Mouse (Mus musculus): ENCODE data around the gene Nacc2. TPM values are rescaled to one million over a fixed set of nuclear protein-coding genes. Genes with fewer than 3 reads are reported as not detected.

The Nacc2 gene
- total RNA-seq, 2 experiments from 2014 or later = 12.3 to 18.4 TPM

DNA sequence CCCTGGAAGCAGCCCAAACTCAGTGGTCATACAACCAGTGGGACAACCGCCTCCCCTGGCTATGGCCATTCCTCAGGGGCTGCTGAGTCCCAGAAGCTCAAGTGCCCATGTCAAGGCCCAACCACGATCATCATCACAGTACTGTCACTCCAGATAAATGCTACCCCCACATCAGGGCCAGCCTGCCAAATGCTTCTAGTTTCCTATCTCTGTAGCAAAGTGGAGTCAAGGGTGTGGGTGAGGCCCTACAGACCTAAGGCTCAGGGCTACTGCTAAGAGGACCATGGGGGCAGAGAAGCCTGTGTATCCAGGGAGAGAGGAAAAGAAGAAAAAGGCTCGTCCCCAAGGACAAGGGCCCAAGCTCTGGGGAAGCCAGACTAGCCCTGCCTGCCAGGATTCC lies 6.5 kb downstream of the Nacc2 start:
- intact Hi-C loops (cut with DNase I; ENCODE audit: low total_unique reads) = no loop called here
- no peak for DNase-seq

DNA sequence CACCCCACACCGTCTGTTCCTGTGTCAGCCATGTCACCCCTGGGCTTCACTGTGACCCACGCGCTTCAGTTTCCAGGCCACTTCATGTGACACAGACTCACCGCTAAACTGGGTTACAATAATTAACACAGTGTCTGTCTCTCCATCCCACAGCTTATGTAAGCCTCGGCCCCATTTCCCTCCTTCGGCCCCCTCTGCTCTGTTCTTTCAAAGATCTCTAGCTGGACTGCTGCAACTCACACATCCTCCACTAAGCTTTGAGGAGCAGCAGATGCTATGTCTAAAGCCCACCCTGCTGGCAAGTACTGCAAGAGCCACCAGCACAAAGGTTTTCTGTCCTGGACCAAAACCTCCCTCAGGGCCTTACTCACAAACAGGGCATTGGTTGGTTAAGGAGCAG lies 7.8 kb downstream of the Nacc2 start:
- DNase-seq = no peak
- intact Hi-C loops (cut with DNase I; ENCODE audit: low total_unique reads) = no loop called here

DNA sequence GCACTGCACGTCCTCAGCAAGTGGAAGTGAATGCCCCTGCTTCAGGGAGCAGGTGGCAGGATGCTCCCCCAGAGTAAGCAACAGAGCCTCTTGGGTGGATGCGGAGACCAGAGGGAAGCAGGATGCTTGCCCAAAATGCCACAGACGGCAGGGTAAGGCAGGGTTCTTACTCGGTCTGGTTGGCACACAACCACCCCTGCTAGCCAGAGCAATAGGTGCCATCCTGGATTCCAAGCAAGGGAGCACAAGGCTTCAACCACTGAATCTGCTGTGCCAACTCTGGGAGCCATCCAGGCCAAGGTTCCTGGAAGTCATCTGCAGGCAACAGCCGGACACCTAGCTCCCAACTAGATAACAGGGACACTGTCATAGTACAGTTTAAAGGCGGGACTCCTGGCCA lies 14.8 kb downstream of the Nacc2 start:
- DNase-seq = no peak

DNA sequence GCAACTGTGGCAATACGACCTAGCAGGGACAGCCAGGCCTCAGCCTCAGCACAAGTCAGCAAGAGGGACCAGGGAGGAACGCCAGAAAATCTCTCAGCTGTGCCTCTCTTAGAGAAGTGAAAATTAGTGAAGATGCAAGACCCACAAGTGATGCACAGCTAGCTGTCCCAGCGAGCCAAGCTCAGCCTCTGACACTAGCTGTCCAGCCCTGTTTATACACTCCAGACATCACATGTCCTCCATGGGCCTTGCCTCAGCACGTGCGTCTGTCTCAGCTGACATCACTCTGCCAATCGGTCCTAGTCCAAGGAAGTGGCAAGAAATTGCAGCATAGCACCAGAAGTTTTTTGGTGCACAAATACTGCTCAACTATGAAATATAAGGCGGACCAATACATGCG lies 16.0 kb downstream of the Nacc2 start:
- intact Hi-C loops (cut with DNase I; ENCODE audit: low total_unique reads) = no loop called here
- DNase-seq = no peak

More for the DNA sequence above, 14.8 kb downstream of the Nacc2 start:
- intact Hi-C loops (cut with DNase I; ENCODE audit: low total_unique reads) = no loop called here

DNA sequence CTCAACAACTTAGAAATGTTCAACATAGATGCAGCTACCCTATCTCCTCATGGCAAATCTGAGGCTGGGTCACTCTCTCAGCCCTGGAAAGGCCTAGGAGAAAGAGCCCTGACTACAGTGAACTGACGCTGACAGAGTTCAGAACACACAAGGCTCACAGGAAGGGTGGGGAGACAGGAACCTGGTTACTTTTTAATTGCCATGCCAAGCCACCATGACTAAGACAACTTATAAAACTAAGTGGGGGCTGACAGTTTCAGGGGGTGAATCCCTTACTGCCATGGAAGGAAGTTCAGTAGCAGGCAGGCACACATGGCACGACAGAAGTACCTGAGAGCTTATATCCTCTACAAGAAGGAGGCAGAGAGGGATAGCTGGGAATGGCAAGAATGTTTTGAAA lies 16.8 kb downstream of the Nacc2 start:
- intact Hi-C loops (cut with DNase I; ENCODE audit: low total_unique reads) = no loop called here
- DNase-seq = no peak

DNA sequence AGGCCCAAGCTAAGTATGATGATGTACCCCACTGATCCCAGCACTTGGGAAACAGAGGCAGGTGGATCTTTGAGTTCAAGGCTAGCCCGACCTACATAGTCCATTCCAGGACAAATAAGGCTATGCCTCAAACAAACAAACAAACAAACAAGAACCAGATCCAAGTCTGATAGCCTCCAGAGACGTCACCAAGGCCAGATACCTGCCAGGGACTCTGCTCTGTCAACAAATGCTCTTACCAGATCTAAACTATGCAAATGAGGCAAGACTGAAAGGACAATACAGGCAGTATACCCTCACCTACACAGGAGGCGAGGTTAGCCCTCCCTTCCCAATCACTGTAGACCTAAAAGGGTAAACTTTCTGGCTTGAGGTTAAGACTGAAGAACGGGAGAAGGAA lies 22.7 kb downstream of the Nacc2 start:
- intact Hi-C loops (cut with DNase I; ENCODE audit: low total_unique reads) = no loop called here
- DNase-seq = no peak

DNA sequence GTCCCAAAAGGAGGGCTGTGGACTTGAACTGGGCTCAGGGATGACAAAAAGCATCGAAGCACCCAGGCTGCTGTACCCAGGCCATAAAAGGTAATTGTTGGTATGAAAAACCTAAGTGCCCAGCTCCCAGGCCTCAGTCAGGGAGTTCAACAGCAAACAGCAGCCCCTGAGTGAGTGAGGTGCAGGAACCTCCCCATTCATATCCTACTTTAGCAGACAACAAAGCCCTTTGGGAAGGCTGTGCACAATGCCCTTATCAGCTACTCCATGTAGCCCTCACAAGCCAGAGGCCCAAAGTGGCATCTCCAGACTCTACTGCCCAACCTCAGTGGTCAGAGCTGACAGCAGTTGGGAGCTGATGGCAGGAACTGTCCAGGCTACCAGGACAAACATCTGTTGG lies 23.2 kb downstream of the Nacc2 start:
- no peak for DNase-seq

DNA sequence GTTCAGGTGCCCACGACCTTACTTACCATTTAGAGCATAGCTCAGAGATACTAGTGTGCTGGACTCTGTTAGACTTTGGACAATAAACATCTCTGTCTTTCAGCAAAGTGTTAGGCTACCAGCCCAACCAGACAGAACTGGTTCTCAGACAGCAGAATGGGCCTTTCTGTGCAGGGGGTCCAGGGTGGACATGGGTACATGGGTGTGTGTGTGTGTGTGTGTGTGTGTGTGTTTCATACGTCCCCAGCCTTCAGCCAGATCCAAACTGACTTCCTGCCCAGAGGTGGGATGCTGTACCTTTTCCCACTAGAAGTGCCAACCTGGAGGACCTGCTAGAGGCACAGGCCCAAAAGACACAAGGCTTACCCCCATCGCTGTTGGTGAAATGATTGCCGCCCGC lies 23.8 kb downstream of the Nacc2 start:
- DNase-seq = no peak
- intact Hi-C loops (cut with DNase I; ENCODE audit: low total_unique reads) = no loop called here

More for the DNA sequence above, 23.2 kb downstream of the Nacc2 start:
- intact Hi-C loops (cut with DNase I; ENCODE audit: low total_unique reads) = no loop called here

DNA sequence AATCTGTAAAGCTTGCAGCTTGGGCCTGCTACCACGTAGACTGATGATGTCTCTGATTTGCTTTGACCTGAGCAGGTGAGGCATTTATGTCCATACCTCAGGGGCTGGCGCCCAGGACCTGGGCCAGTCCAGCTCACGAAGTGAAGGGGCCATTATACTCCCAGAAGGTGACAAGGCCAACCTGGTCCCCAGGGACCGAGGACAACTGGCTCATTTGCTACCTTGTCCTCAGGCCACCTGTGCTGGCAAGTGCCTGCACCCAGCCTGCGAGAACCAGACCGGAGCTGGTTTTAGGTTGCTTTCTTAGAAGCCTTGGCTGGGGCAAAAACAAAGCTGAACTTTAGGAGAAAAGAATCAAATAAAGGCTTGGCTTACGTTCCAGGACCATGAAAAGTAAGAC lies 29.1 kb downstream of the Nacc2 start:
- intact Hi-C loops (cut with DNase I; ENCODE audit: low total_unique reads) = no loop called here
- no peak for DNase-seq

DNA sequence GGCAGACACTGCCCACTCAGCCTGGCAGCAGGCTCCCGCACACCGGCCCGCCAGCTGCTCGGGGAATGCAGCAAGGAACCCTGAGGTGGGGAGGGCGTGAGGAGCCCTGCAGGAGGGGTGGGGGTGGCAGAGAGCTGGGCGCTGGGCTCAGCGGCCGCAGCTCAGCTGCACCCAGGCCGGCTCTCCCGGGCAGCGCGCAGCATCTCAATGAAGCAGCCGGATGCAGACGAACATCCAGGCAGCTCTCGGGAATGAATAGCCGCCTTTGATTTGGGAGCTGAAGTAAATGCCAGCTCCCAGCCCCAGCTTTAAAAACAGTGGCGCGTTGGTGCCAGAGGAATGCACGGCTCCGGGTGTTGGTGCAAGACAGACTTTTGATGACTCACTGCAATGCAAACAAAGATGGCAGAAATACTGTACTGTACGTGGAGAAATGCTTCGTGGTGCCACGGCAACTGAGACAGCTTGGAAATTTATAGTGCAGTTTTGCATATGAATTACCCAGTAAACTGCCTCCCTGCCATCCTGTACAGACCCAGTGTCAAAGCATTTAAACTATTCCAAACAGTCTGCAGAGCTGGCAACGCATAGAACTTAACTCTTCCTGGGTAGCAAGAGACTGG lies 31.1 kb downstream of the Nacc2 start:
- intact Hi-C loops (cut with DNase I; ENCODE audit: low total_unique reads) = no loop called here
- peak; percentile 33 for DNase-seq

DNA sequence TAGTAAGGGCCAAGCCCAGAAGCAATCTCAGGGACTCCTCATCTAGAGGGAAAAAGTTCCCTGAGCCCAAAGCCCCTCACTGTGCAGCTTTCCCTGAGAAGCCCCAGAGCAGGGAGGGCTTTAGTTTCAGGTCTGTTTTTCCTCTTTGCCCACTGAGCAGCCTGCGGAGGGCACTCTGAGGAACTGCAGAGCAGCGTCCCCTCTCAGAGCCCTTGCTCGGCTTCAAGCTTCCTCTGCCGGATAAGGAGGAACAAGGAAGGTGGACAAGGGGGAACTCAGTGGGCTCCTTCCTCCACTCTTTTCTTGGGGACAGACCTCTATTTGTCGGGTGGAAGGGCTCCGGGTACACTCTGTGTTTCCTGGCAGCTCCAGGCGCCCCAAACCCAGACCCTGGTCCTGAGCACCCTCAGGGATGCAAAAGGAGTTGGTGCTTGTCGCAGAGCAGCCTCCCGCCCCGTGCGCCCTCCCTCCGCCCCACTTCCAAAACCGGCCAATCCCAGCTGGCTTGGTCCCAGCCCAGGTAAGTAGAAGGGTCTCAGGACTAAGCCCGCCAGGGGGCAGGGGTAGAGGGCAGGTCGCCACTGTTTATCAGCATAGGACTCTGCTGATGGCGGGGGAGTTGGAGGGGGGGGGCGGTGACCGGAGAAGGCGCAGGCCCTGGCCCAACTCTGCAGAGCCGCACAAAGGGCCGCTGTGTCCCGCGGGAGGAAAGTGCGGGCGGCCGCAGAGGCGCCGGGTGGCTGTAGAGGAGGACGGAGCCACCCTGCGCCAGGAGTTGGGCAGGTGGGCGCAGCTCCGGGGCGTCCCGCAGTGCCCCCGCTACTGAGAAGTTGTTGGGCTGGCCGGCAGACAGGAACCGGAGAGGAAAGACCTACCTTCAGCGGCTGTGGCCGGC lies 31.9 kb downstream of the Nacc2 start:
- DNase-seq = no peak
- intact Hi-C loops (cut with DNase I; ENCODE audit: low total_unique reads) = no loop called here

DNA sequence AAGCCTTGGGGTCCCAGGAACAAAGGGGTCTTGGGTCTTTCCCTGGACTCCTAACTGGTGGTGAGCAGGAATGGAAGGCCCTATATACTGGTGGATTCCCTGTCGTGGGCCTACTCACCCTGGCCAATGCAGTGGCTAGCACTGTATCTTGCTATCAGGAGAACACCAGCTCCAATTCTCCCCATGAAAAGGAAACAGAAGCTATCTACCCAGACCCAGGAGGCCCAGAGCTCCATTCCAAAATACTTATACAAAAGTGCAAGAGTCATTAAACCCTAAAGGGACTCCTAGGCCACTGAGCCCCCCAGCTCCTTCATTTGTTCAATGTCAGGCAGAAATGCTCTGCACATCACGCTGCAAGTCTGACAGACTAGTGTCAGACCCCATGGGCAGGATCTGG lies 34.0 kb downstream of the Nacc2 start:
- DNase-seq = no peak
- intact Hi-C loops (cut with DNase I; ENCODE audit: low total_unique reads) = no loop called here

DNA sequence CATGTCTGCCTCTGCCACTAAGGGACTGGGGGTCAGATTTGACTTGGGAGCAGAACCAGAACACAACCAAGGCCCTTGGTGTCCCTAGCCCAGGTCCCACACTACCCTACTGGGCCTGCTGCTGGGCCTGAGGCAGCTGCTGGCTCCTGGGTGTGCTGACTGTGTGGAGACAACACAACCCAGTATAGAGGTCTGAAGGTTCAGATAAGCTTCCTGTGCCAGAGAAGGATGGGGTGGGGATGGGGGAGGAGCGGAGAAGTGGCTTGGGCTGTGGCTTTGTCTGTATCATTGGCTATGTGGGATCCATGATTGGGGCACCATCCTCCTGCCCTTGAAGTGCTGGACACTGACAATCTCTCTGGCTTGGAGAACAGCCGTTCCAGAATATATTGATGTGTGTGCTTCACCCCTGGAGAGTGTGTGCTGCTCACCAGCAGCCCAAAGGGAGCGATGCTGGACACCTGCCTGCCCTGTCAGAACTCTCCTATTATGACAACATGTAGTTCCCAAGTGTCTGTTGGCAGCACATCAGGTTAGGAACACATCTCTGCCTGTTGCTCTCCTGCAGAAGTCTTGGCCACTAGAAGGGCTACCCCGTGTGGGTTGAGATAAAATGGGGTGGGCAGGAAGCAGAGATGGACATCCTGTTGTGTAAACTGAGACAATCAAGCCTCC lies 36.0 kb downstream of the Nacc2 start:
- no peak for DNase-seq
- intact Hi-C loops (cut with DNase I; ENCODE audit: low total_unique reads) = no loop called here

DNA sequence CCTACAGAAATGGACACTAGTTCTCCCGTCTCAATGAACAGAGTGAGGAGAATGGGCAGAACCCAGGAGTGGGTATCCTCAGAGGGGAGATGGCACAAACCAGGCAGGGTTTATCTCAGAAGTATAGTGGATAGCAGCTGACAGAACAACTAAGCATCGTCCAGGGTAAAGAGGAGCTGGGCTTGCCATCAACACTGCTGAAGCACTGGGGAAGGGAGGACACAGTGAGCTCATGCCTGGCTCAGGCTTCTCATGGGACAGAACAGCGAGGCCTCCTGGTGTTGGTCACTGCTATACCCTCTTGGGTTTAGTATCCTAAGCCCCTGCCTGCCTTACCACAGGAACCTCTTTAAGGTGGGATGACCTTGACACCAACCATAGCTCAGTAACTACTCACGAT lies 36.5 kb downstream of the Nacc2 start:
- intact Hi-C loops (cut with DNase I; ENCODE audit: low total_unique reads) = no loop called here
- DNase-seq = no peak

DNA sequence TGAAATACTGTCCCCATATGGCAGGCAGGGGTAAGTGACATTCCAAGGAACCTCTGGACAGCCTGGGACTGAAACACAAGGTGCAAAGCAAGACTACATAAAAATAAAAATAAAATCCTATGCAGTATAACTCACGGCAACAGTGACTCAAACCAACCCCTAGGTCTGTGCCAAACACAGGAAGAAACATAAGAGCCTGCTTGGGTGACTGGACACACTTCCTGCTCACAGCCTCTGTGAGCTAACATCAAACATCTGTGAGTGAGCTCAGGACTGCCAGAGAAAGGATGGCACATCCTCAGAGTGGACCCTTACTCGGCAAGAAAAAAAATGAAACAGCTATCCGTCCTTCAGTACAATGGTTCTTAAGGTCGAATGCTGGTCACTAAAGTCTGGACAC lies 40.1 kb downstream of the Nacc2 start:
- no peak for DNase-seq
- intact Hi-C loops (cut with DNase I; ENCODE audit: low total_unique reads) = no loop called here

DNA sequence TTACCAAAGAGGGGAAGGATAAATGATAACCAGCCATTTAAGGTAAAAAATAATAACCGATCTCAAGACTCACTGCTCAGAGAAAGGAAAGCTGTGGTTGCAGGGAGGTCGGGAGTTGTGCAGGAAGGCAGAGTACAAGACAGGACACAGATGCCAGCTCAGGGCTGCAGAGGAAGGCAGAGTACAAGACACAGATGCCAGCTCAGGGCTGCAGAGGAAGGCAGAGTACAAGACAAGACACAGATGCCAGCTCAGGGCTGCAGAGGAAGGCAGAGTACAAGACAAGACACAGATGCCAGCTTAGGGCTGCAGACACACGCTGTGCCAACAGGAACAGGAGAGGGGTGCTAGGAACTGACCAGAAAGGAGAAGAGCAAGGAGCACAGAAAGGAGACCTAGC lies 42.2 kb downstream of the Nacc2 start:
- intact Hi-C loops (cut with DNase I; ENCODE audit: low total_unique reads) = no loop called here
- DNase-seq = no peak

DNA sequence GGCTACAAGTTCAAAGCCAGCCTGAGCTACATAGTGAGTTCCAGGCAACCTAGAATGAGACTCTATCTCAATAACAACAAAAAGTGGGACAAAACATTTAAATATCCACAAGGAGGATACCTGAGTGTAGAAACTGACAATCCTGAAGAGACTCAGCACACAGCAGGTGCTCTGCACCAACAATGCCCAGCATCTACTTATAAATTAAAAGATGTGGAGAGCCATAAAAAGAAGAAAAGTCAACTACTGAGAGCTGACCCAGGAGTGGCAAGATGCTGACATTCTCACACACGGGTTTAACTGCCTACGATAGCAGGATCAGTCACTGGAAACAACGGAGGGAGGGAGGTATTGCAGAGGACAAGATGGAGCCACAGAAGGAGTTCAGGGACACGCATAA lies 43.6 kb downstream of the Nacc2 start:
- intact Hi-C loops (cut with DNase I; ENCODE audit: low total_unique reads) = no loop called here
- no peak for DNase-seq

DNA sequence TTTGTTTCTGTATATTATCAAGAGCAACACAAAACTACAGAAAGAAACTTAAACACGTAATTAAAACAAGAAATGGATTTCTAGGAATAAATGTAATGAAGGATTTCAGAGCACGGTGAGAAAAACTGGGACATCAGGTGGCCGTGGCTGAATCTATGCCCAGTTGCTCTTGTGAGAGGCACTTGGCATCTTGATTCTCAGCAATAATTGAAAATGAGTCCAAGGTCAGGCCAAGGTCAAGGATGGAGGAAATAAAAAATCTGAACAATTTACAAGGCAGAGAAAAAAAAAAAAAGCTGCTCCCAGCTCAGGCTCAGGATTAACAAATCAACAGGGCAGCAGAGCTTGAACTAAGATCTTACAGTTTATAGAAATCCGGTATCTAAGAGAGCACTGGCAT lies 46.0 kb downstream of the Nacc2 start:
- intact Hi-C loops (cut with DNase I; ENCODE audit: low total_unique reads) = no loop called here
- DNase-seq = no peak

DNA sequence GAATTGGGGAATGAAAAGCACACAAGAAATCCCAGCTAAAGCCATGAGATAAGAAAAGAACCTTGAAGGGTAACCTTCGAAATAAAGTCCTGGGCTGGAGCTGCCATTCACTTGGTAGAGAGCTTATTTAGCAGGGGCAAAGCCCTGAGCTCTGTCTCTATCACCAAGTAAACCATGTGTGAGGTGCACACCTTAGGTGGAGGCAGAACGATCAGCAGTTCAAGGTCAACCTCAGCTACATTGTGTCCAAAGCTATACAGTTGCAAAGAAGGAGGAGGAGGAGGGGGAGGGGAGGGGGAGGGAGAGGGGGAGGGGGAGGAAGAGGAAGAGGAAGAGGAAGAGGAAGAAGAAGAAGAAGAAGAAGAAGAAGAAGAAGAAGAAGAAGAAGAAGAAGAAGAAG lies 46.9 kb downstream of the Nacc2 start:
- no peak for DNase-seq
- intact Hi-C loops (cut with DNase I; ENCODE audit: low total_unique reads) = no loop called here

DNA sequence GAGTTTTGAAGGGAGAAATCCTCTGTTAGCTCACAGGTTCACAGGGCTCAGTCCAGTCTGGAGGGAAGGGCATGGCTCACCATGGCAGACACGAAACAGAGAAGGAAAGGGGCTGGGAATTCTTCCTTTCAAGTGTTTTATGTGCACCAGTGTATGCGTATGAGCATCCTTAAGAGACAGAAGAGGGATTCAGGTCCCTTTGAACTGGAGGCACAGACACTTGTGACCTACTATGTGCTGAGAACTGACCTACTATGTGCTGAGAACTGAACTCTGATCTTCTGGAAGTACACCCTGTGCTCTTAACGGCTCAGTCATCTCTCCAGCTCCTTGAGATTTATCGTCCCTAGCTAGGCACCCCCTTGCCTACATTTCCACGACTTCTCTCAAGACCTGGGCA lies 48.5 kb downstream of the Nacc2 start:
- DNase-seq = no peak
- intact Hi-C loops (cut with DNase I; ENCODE audit: low total_unique reads) = no loop called here

DNA sequence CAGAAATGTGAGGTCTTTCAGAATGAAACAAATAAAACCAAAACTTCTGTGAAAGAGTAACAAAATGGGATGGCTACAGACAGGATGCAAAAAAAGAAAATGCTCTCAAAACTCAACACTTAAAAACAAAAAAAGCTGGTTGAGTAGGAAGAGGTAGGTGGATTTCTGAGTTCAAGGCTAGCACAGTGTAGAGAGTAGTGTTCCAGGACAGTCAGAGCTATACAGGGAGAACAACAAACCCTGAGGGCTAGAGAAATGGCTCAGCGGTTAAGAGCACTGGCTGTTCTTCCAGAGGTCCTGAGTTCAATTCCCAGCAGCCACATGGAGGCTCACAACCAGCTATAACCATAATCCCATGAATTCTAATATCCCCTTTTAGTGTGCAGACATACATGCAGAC lies 54.4 kb downstream of the Nacc2 start:
- intact Hi-C loops (cut with DNase I; ENCODE audit: low total_unique reads) = no loop called here

More for the DNA sequence above, 54.4 kb downstream of the Nacc2 start:
- no peak for DNase-seq
